Mouse (Mus musculus) forebrain, postnatal 0 days (tissue): Measurements from ENCODE around the gene Trim23. TPM values are rescaled to one million over a fixed set of nuclear protein-coding genes. Genes with fewer than 3 reads are reported as not detected.
"Not testable (repeated sequence)": the region's sequence is repeated elsewhere in the genome, so short reads cannot be mapped to it uniquely, and the experiment has no call there.

Experiments used
- ATAC-seq: fragments of 200-750 bp; cut with Nextera tagmentation; 2 replicates; pipeline ENCODE4 v1.8.0; 2017; ENCODE audit warnings: mild to moderate bottlenecking, moderate library complexity
- DNase-seq: peaks from one replicate; pipeline ENCODE4 v3.0.0-alpha.2; 2015
- H3K27ac ChIP-seq: fragments of 300-500 bp; sonication (generic); 2 replicates; pipeline ENCODE4 v1.5.1; 2014; ENCODE audit warnings: low read depth, mild to moderate bottlenecking, antibody characterized with exemption, low read length, moderate library complexity, mixed read lengths
- H3K27me3 ChIP-seq: fragments of 300-500 bp; sonication (generic); 2 replicates; pipeline ENCODE4 v1.6.1; 2014; ENCODE audit warnings: mild to moderate bottlenecking, low read length, mixed read lengths; ENCODE audit not compliant: insufficient read depth
- H3K36me3 ChIP-seq: fragments of 300-500 bp; sonication (generic); 2 replicates; pipeline ENCODE4 v1.6.1; 2014; ENCODE audit warnings: mild to moderate bottlenecking, moderate library complexity; ENCODE audit not compliant: insufficient read depth
- H3K4me1 ChIP-seq: fragments of 300-500 bp; sonication (generic); 2 replicates; pipeline ENCODE4 v1.6.1; 2014; ENCODE audit warnings: antibody characterized with exemption; ENCODE audit not compliant: insufficient read depth
- H3K4me2 ChIP-seq: fragments of 300-500 bp; sonication (generic); 2 replicates; pipeline ENCODE4 v1.6.1; 2014; ENCODE audit warnings: low read depth, mild to moderate bottlenecking, moderate library complexity
- H3K4me3 ChIP-seq: fragments of 300-500 bp; sonication (generic); 2 replicates; pipeline ENCODE4 v1.5.1; 2014; ENCODE audit warnings: low read depth, low read length, mixed read lengths
- H3K9ac ChIP-seq: fragments of 300-500 bp; sonication (generic); 2 replicates; pipeline ENCODE4 v1.6.1; 2014; ENCODE audit warnings: mild to moderate bottlenecking
- H3K9me3 ChIP-seq: fragments of 300-500 bp; sonication (generic); 2 replicates; pipeline ENCODE4 v1.6.1; 2016; ENCODE audit warnings: low read length
- CTCF ChIP-seq: sonication (generic); IDR thresholded peaks from 2 replicates; pipeline ENCODE4 v1.5.1; 2016; ENCODE audit warnings: antibody characterized with exemption, control low read depth, low read depth
- WGBS: fragments of 180-500 bp; shearing (Covaris S2); extraction: QIAGEN DNeasy Blood & Tissue Kit; methylation state at CpG from one replicate; pipeline ENCODE4 v1.1.7; 2014; 5-methylcytosine and 5-hydroxymethylcytosine counted together
- polyA plus RNA-seq: library from polyadenylated mRNA; unstranded; fragments of >200 nt; fragmentation: Nextera tagmentation; extraction: Ambion mirVana; gene quantifications from 2 replicates; pipeline ENCODE4 v1.2.1, GENCODE M21; 2015
- total RNA-seq: library from RNA; depleted of rRNA; stranded (reverse); fragments of >200 nt; gene quantifications from 2 replicates; pipeline ENCODE4 v1.2.3, GENCODE M21; 2014; rRNA removed

Trim23 gene
- total and polyA plus RNA-seq, 2 experiments from 2014 or later, result 34.7 to 67.1 TPM

- WGBS, result 96% methylated on average over 4 of the region's 4 CpGs
- Histone ChIP-seq H3K36me3 (peaks cover 26% of the 10 kb centered on the region), H3K9ac (no peak overlapping the region), H3K4me2 (no peak overlapping the region), H3K9me3 (no peaks in the 10 kb centered on the region), H3K27ac (no peak overlapping the region), H3K4me3 (no peak overlapping the region), H3K27me3 (no peaks in the 10 kb centered on the region), H3K4me1 (no peaks in the 10 kb centered on the region)
- no peak for DNase-seq
- no peak for TF ChIP-seq CTCF
- no peak for ATAC-seq
These were observed 8.8 kb downstream of the Trim23 start for GRCm38 (mm10) chr13:104187357-104187756.

GRCm38 (mm10) chr13:104195891-104196290, 17.3 kb downstream of the Trim23 start:
- H3K36me3 ChIP-seq, result peaks cover 24% of the 10 kb centered on the region
- not testable (repeated sequence) for H3K27ac ChIP-seq, H3K27me3 ChIP-seq, H3K4me2 ChIP-seq, H3K9ac ChIP-seq, H3K4me3 ChIP-seq, H3K4me1 ChIP-seq, ATAC-seq, DNase-seq, H3K9me3 ChIP-seq

GRCm38 (mm10) chr13:104204313-104204712, 25.7 kb downstream of the Trim23 start:
- TF ChIP-seq CTCF, result 0 out of 2 replicates have a peak, but pooled peaks have one; percentile 35
- Histone ChIP-seq H3K4me2 (no peak overlapping the region), H3K27ac (no peak overlapping the region), H3K4me3 (no peak overlapping the region), H3K9ac (no peak overlapping the region), H3K36me3 (peaks cover 5% of the 10 kb centered on the region), H3K27me3 (no peaks in the 10 kb centered on the region), H3K9me3 (no peaks in the 10 kb centered on the region), H3K4me1 (no peaks in the 10 kb centered on the region)
- DNase-seq, result peak; percentile 11
- no peak; the same call in 1 of the 2 replicates for ATAC-seq
- WGBS, result 61% methylated on average over 1 of the region's 1 CpGs

- H3K4me1 ChIP-seq, result peaks cover 9% of the 10 kb centered on the region; the same call in 1 of the 2 replicates
- TF ChIP-seq CTCF, result no peak
- H3K27me3 ChIP-seq, result no peaks in the 10 kb centered on the region
- peak overlapping the region; percentile 57 for H3K4me2 ChIP-seq
- no peak overlapping the region for H3K9ac ChIP-seq
- WGBS, result 64% methylated on average over 3 of the region's 3 CpGs
- peak overlapping the region; percentile 93 for H3K4me3 ChIP-seq
- H3K27ac ChIP-seq, result no peak overlapping the region
- no peaks in the 10 kb centered on the region for H3K9me3 ChIP-seq
- DNase-seq (no peak), ATAC-seq (no peak)
- no peaks in the 10 kb centered on the region for H3K36me3 ChIP-seq
These were observed 48.9 kb downstream of the Trim23 start for GRCm38 (mm10) chr13:104227478-104227877.

GRCm38 (mm10) chr13:104228384-104229066, 49.9 kb downstream of the Trim23 start, which contains the start of the genes Cenpk and Ppwd1:
Gene Cenpk (plus strand): TSS chr13:104228611.
Gene Ppwd1 (minus strand): TSS chr13:104228843.
- peak; percentile 99 for DNase-seq
- ATAC-seq, result peak; percentile 100

GRCm38 (mm10) chr13:104229181-104229580, 50.6 kb downstream of the Trim23 start:
- DNase-seq (no peak), ATAC-seq (no peak; the same call in 1 of the 2 replicates)
- Histone ChIP-seq H3K4me3 (peak overlapping the region; percentile 93), H3K27ac (no peak overlapping the region), H3K9ac (peak overlapping the region; percentile 83), H3K27me3 (no peaks in the 10 kb centered on the region), H3K36me3 (no peaks in the 10 kb centered on the region), H3K9me3 (no peaks in the 10 kb centered on the region), H3K4me2 (peak overlapping the region; percentile 47), H3K4me1 (peaks cover 9% of the 10 kb centered on the region; the same call in 1 of the 2 replicates)
- no peak for TF ChIP-seq CTCF
- 7% methylated on average over 15 of the region's 15 CpGs for WGBS

More at GRCm38 (mm10) chr13:104228384-104229066, 49.9 kb downstream of the Trim23 start, which contains the start of the genes Cenpk and Ppwd1:
- H3K4me2 ChIP-seq, result peak within 1 kb of the TSS; percentile 57
- TF ChIP-seq CTCF, result no peak
- peak within 1 kb of the TSS; percentile 93 for H3K4me3 ChIP-seq
- no peaks in the 10 kb centered on the region for H3K9me3 ChIP-seq
- no peaks in the 10 kb centered on the region for H3K36me3 ChIP-seq
- H3K4me1 ChIP-seq, result peaks cover 9% of the 10 kb centered on the region; the same call in 1 of the 2 replicates
- peak within 1 kb of the TSS; percentile 83 for H3K9ac ChIP-seq
- no peaks in the 10 kb centered on the region for H3K27me3 ChIP-seq
- peak within 1 kb of the TSS; percentile 96 for H3K27ac ChIP-seq
- WGBS, result under 1% methylated on average over 55 of the region's 55 CpGs

Other genes with a start within 250 kb of the Trim23 start
- gene Nln, start 69.2 kb upstream of the Trim23 start, total RNA-seq, result 77.2 and 80.0 TPM in 2 replicates
- 40.7 and 49.0 TPM in 2 replicates for gene Nln, start 69.2 kb upstream of the Trim23 start, polyA plus RNA-seq
- 32.2 and 39.6 TPM in 2 replicates for gene Sgtb, start 69.1 kb upstream of the Trim23 start, total RNA-seq
- gene Sgtb, start 69.1 kb upstream of the Trim23 start, polyA plus RNA-seq, result 20.4 and 23.0 TPM in 2 replicates
- 51.1 and 55.4 TPM in 2 replicates for gene Trappc13, start 328 bp upstream of the Trim23 start, total RNA-seq
- gene Trappc13, start 328 bp upstream of the Trim23 start, polyA plus RNA-seq, result 48.3 and 49.0 TPM in 2 replicates
- 3.5 and 10.7 TPM in 2 replicates for gene Cenpk, start 49.8 kb downstream of the Trim23 start, total RNA-seq
- gene Cenpk, start 49.8 kb downstream of the Trim23 start, polyA plus RNA-seq, result 13.5 and 15.2 TPM in 2 replicates
- 7.8 and 10.0 TPM in 2 replicates for gene Ppwd1, start 50.0 kb downstream of the Trim23 start, total RNA-seq
- 4.4 and 4.6 TPM in 2 replicates for gene Ppwd1, start 50.0 kb downstream of the Trim23 start, polyA plus RNA-seq
- 3.5 and 4.6 TPM in 2 replicates for gene Adamts6, start 109.0 kb downstream of the Trim23 start, total RNA-seq
- 0.26 and 0.62 TPM in 2 replicates for gene Adamts6, start 109.0 kb downstream of the Trim23 start, polyA plus RNA-seq